Mouse (Mus musculus): ENCODE measurements around the gene Gm28308. TPM values are rescaled to one million over a fixed set of nuclear protein-coding genes. Genes with fewer than 3 reads are reported as not detected.

Gene Gm28308
- polyA plus RNA-seq, 1 experiment from 2014 or later: not detected

DNA sequence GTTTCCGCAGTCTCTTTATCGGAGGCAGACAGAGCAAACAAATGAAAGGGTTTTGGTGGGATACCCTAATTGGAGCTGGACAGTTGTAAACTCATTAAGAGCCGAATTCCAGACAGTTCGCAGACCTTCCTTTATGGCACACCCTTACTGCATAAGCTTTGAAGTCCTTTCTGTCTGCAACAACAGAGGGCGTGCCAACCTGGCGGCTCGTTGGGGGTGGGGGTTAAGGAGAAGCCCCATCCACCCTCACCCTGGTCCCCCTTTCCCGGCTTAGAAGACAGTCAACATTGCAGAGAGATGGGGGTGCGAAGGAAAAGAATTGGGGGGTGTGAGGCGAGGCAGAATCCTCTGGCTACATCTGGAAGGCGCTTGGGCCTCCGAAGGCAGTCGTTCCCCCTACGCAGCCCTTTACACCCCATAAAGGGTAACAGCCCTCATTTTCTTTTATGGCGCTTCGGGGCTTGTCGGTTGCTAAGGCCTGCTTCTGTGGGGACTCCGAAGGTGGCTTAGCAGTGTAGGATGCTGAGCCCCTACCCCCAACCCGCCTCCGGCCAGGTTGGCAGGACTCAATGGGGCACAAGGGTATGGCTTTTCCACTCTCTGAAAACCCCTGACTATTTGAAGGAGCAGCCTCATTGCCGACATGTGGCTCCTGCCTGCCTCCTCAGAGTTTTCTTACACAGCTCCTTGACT, 9.0 kb upstream of the Gm28308 start:
- Histone ChIP-seq H3K4me1 (ENCODE audit: control insufficient read depth, insufficient read depth, low read depth, low read length) (peaks cover 7% of the 10 kb centered on the region), H3K9me3 (ENCODE audit: control insufficient read depth, low read length) (no peaks in the 10 kb centered on the region), H3K36me3 (ENCODE audit: control insufficient read depth, insufficient read depth, low read length) (no peaks in the 10 kb centered on the region), H3K4me2 (ENCODE audit: low read length) (peak overlapping the region; percentile 92), H3K4me3 (ENCODE audit: low read length) (peak overlapping the region; percentile 50; the same call in 1 of the 2 replicates), H3K27me3 (replicated peaks; ENCODE audit: control insufficient read depth, insufficient read depth, low read length) (peaks cover 61% of the 10 kb centered on the region), H3K27ac (ENCODE audit: low read depth, low read length) (no peak overlapping the region), H3K9ac (ENCODE audit: low read depth, low read length) (no peak overlapping the region)
- 4% methylated on average over 21 of the region's 21 CpGs for WGBS
- ATAC-seq: no peak

DNA sequence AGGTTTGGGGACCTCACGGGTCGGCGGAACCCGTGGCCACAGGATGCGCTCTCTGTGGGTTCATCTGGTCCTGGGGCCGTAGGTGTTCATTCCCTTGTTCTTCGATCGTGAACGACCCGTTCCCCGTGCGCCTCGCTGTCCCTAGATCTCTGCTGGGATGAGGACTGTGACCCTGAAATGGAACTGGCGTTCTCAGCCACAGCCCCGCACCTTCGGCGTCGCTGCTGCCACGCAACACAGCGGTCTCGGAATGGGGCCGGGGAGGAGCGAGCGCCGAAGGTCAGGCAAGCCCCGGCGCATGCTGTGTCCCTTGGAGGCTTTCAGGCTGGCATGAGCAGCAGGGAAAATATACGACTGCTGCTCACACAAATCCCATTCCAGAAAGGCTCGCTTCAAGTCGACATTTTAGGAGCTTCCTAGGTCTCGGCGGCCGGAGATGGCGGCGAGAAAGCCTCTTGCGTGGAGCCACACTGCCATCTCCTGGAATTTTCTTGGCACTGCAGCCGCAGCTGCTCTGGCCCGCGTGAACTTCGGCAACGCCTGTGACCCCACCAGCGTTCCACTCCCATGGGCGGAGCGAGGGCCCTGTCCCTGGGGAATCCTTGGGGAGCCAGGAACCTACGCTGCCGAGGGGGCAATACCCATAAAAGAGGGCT, 8.3 kb upstream of the Gm28308 start, which contains the start of gene Hoxa7:
Hoxa7 (minus strand) TSS at position 518 of the 656 bp plus-strand sequence.
- Histone ChIP-seq H3K4me3 (ENCODE audit: low read length) (peak within 1 kb of the TSS; percentile 50), H3K4me2 (ENCODE audit: low read length) (peak within 1 kb of the TSS; percentile 92), H3K27ac (ENCODE audit: low read depth, low read length) (no peak within 1 kb of the TSS), H3K27me3 (replicated peaks; ENCODE audit: control insufficient read depth, insufficient read depth, low read length) (peaks cover 58% of the 10 kb centered on the region), H3K9me3 (ENCODE audit: control insufficient read depth, low read length) (no peaks in the 10 kb centered on the region), H3K9ac (ENCODE audit: low read depth, low read length) (peak within 1 kb of the TSS; percentile 66), H3K36me3 (ENCODE audit: control insufficient read depth, insufficient read depth, low read length) (no peaks in the 10 kb centered on the region), H3K4me1 (ENCODE audit: control insufficient read depth, insufficient read depth, low read depth, low read length) (peaks cover 7% of the 10 kb centered on the region)
- peak; percentile 71 for ATAC-seq
- WGBS: under 1% methylated on average over 46 of the region's 46 CpGs

DNA sequence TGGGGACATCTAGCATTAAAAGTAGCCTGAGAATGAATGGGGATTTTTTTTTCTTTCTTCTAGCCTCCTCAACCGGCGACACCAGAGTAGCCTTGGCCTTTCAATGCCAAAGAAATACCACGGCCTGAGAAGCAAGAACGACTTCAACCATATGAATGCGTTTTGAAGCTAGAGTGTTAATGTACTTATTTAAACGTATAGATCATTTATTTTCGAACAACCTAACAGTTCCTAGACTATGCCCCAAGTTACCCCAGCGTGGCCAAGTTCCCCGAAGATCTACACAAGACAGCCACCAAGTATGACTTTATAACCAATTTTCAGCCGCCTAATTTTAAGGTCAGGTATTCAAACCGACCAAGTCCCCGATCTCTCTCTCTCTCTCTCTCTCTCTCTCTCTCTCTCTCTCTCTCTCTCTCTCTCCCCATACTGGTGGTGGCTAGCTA, 7.7 kb upstream of the Gm28308 start:
- Histone ChIP-seq H3K27me3 (replicated peaks; ENCODE audit: control insufficient read depth, insufficient read depth, low read length) (peaks cover 61% of the 10 kb centered on the region), H3K4me1 (ENCODE audit: control insufficient read depth, insufficient read depth, low read depth, low read length) (peaks cover 7% of the 10 kb centered on the region), H3K27ac (ENCODE audit: low read depth, low read length) (no peak overlapping the region), H3K9ac (ENCODE audit: low read depth, low read length) (no peak overlapping the region; the same call in 1 of the 2 replicates), H3K4me2 (ENCODE audit: low read length) (peak overlapping the region; percentile 92), H3K4me3 (ENCODE audit: low read length) (peak overlapping the region; percentile 50), H3K9me3 (ENCODE audit: control insufficient read depth, low read length) (no peaks in the 10 kb centered on the region), H3K36me3 (ENCODE audit: control insufficient read depth, insufficient read depth, low read length) (no peaks in the 10 kb centered on the region)
- 8% methylated on average over 12 of the region's 12 CpGs for WGBS
- ATAC-seq: no peak

DNA sequence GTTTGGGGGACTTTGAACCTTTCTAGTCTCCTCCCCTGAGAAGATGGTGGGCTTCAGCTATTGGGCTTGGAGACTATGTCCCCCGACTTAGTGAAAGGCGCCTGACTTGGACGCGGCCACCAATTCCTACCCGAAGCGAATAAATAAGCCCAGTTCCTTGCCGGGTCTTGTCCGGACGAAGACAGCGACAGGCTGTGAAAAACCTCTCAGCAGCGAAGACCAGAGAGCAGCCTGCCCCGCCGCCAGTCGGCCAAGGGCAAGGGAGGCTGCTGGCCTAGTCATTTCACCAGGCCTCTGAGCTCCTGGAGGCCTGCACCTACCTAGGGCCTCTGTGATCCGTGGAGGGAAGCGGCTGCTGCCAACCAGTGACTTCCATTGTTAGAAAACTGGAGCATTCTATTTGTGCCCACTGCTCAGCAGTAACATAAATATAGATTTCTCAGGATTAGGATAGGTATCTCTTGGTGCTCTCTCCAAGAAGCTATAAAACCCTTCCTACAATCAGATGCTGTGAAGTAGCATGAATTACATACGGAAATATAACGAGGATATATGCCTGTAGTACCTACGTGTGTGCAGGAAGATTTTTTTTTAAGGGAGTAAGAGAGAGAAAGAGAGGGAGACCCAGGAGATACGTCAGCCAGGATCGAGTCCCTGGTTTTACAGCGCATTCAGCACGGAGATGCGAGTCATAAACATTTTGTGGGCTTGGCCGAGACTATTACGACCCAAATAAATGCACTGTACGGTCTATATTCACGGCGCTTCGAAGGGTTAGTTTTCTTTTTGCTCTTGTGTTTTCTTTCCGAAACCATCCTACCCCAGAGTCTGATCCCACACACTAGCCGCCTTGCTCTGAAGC, 7.1 kb upstream of the Gm28308 start:
- H3K4me2 ChIP-seq (ENCODE audit: low read length): no peak overlapping the region
- WGBS: 14% methylated on average over 32 of the region's 32 CpGs

DNA sequence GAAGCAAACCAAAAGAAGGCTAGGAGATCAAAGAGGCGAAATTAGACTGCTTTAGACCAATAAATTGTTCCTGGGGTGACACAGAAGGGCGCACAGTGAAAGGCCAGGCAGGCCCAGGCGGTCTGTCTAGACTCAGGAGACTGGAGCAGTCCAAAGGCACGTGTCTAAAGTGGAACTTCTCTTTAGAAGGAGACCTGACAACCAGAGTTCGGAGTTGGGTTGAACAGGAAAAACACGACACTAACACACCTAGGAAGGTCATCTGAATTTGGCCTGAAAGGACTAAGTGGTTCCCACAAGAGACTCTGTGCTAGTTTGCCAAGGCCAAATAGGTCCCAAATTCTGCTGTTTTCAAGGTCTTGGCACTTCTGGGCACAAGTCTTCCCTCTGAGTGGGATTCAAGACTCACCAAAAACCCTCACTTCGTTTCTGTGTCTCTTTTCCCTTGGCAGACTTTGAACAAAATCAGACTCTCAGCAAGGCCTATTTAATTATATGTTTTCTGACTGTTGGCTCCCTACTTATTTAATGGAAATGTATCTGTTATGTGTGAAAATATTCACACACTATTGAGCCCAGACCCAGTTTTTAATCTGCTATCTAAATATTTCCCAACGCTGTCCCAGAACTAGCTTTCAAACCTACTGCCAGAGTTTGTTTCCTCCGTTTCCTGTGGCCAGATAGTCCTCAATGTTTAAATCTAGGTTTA, 6.2 kb upstream of the Gm28308 start:
- ATAC-seq: no peak
- Histone ChIP-seq H3K9ac (ENCODE audit: low read depth, low read length) (no peak overlapping the region), H3K27me3 (replicated peaks; ENCODE audit: control insufficient read depth, insufficient read depth, low read length) (peaks cover 64% of the 10 kb centered on the region), H3K4me2 (ENCODE audit: low read length) (no peak overlapping the region), H3K9me3 (ENCODE audit: control insufficient read depth, low read length) (no peaks in the 10 kb centered on the region), H3K4me3 (ENCODE audit: low read length) (no peak overlapping the region), H3K36me3 (ENCODE audit: control insufficient read depth, insufficient read depth, low read length) (no peaks in the 10 kb centered on the region), H3K4me1 (ENCODE audit: control insufficient read depth, insufficient read depth, low read depth, low read length) (peaks cover 7% of the 10 kb centered on the region), H3K27ac (ENCODE audit: low read depth, low read length) (no peak overlapping the region)
- 22% methylated on average over 9 of the region's 9 CpGs for WGBS

More for the DNA sequence above, 7.1 kb upstream of the Gm28308 start:
- ATAC-seq: no peak
- Histone ChIP-seq H3K9ac (ENCODE audit: low read depth, low read length) (no peak overlapping the region), H3K27ac (ENCODE audit: low read depth, low read length) (no peak overlapping the region), H3K27me3 (replicated peaks; ENCODE audit: control insufficient read depth, insufficient read depth, low read length) (peaks cover 61% of the 10 kb centered on the region), H3K36me3 (ENCODE audit: control insufficient read depth, insufficient read depth, low read length) (no peaks in the 10 kb centered on the region), H3K4me1 (ENCODE audit: control insufficient read depth, insufficient read depth, low read depth, low read length) (peaks cover 7% of the 10 kb centered on the region), H3K9me3 (ENCODE audit: control insufficient read depth, low read length) (no peaks in the 10 kb centered on the region), H3K4me3 (ENCODE audit: low read length) (no peak overlapping the region)

DNA sequence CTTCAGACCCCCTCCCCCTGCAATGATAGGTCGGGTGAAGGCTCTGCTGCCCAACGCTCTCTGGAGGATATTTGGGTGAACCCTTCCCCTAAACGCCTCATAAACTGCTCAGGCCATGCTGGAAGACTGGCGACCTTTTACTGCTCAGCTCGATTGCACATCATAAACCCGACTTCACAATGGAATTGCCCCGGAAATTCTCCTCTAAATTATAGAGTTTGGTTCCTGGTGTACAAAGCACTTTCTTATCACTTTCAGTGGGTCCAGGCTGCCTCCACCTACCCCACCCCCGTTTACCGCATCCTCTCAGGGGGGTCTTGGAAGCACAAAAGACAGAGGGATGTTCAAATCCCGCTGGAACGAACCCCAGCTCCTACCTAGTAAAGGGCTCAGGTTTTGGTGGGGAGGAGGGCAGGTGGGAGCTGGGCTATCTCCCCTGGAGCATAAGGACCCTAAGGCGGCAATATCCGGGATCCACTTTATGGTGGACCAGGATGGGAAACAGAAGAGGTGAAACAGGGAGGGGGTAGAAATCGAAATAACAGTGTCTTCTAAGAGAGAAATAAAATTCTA, 5.6 kb upstream of the Gm28308 start:
- Histone ChIP-seq H3K36me3 (ENCODE audit: control insufficient read depth, insufficient read depth, low read length) (no peaks in the 10 kb centered on the region), H3K4me1 (ENCODE audit: control insufficient read depth, insufficient read depth, low read depth, low read length) (peaks cover 7% of the 10 kb centered on the region), H3K4me2 (ENCODE audit: low read length) (no peak overlapping the region), H3K27ac (ENCODE audit: low read depth, low read length) (no peak overlapping the region), H3K9ac (ENCODE audit: low read depth, low read length) (no peak overlapping the region), H3K9me3 (ENCODE audit: control insufficient read depth, low read length) (no peaks in the 10 kb centered on the region), H3K27me3 (replicated peaks; ENCODE audit: control insufficient read depth, insufficient read depth, low read length) (peaks cover 70% of the 10 kb centered on the region), H3K4me3 (ENCODE audit: low read length) (no peak overlapping the region)
- ATAC-seq: no peak
- 11% methylated on average over 14 of the region's 14 CpGs for WGBS

DNA sequence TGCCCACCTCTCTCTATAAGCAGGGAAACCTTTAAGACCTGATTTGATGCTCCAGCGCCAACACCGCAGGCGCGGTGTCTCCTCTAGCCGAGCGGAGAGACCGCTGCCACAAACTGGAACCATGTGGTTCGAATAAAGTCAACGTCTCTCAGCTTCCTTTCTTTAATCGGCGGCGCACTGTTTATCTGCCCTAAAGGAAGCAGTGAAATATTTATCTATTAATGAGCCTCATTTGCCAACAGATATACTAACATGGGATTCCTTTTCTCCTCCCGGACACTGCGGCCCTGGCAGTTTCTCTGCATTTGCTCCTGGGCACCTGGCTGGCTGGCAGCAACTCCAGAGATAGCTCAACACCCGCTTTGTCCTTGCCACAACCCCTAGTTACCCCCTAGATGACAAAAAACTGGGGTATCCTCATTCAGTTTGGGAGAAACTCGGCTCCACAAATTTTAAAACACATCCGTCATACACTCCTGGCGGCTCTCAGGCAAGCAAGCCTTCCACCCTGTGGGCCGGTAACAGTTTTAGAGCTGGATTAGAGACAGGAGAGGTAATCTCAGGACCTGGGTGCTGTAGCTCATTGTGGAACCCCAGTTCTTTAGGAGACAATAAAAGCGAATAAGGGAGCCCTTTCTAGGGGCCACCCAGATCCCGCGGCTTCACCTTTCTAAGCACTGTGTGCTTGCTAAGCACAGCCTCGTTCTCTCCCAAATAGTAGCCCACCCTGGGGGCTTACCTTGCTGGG, 4.9 kb upstream of the Gm28308 start:
- Histone ChIP-seq H3K4me1 (ENCODE audit: control insufficient read depth, insufficient read depth, low read depth, low read length) (peaks cover 7% of the 10 kb centered on the region), H3K36me3 (ENCODE audit: control insufficient read depth, insufficient read depth, low read length) (no peaks in the 10 kb centered on the region), H3K4me2 (ENCODE audit: low read length) (peak overlapping the region; percentile 43), H3K9me3 (ENCODE audit: control insufficient read depth, low read length) (no peaks in the 10 kb centered on the region), H3K27me3 (replicated peaks; ENCODE audit: control insufficient read depth, insufficient read depth, low read length) (peaks cover 69% of the 10 kb centered on the region), H3K27ac (ENCODE audit: low read depth, low read length) (no peak overlapping the region), H3K9ac (ENCODE audit: low read depth, low read length) (no peak overlapping the region), H3K4me3 (ENCODE audit: low read length) (no peak overlapping the region; the same call in 1 of the 2 replicates)
- 7% methylated on average over 23 of the region's 23 CpGs for WGBS
- ATAC-seq: no peak

DNA sequence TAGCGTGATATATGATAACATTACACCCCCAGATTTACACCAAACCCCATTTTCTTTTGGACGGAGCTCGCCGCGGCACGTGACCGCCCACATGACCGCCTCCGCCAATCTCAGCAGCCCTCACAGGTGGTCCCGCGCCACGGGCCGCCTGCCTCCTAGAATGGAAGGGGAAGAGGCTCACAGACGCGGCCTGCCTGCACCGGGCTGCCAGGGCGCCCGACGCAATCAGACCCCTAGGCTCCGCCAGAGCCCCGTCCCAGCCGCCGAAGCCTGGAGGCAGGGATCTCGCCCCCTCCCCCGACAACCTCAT, 4.3 kb upstream of the Gm28308 start:
- H3K36me3 ChIP-seq (ENCODE audit: control insufficient read depth, insufficient read depth, low read length): no peaks in the 10 kb centered on the region
- peak overlapping the region; percentile 33 for H3K4me3 ChIP-seq (ENCODE audit: low read length)
- peaks cover 69% of the 10 kb centered on the region for H3K27me3 ChIP-seq (replicated peaks; ENCODE audit: control insufficient read depth, insufficient read depth, low read length)
- ATAC-seq: peak; percentile 56; the same call in 1 of the 2 replicates
- no peaks in the 10 kb centered on the region for H3K9me3 ChIP-seq (ENCODE audit: control insufficient read depth, low read length)
- H3K4me1 ChIP-seq (ENCODE audit: control insufficient read depth, insufficient read depth, low read depth, low read length): peaks cover 7% of the 10 kb centered on the region
- H3K27ac ChIP-seq (ENCODE audit: low read depth, low read length): no peak overlapping the region
- peak overlapping the region; percentile 43 for H3K4me2 ChIP-seq (ENCODE audit: low read length)
- no peak overlapping the region for H3K9ac ChIP-seq (ENCODE audit: low read depth, low read length)
- WGBS: 2% methylated on average over 21 of the region's 25 CpGs

Data from hindbrain, embryonic 16.5 days (tissue).